Mouse (Mus musculus) embryonic facial prominence, embryonic 15.5 days (tissue): ENCODE results near the gene Palld. TPM values are rescaled to one million over a fixed set of nuclear protein-coding genes. Genes with fewer than 3 reads are reported as not detected.

ENCODE experiments used
- ATAC-seq: fragments of 200-750 bp; cut with Nextera tagmentation; 2 replicates; pipeline ENCODE4 v1.8.0; 2017; ENCODE audit warnings: low read depth, moderate TSS enrichment; ENCODE audit not compliant: insufficient number of reproducible peaks, low FRiP score, low TSS enrichment
- H3K27ac ChIP-seq: fragments of 300-500 bp; sonication (generic); replicated peaks from 2 replicates; pipeline ENCODE4 v1.5.1; 2015; ENCODE audit warnings: mild to moderate bottlenecking, inconsistent platforms
- H3K27me3 ChIP-seq: fragments of 300-500 bp; sonication (generic); 2 replicates; pipeline ENCODE4 v1.6.1; 2015; ENCODE audit warnings: inconsistent platforms
- H3K36me3 ChIP-seq: fragments of 300-500 bp; sonication (generic); 2 replicates; pipeline ENCODE4 v1.6.1; 2015; ENCODE audit warnings: mild to moderate bottlenecking, inconsistent platforms
- H3K4me1 ChIP-seq: fragments of 300-500 bp; sonication (generic); 2 replicates; pipeline ENCODE4 v1.6.1; 2015; ENCODE audit warnings: inconsistent platforms
- H3K4me2 ChIP-seq: fragments of 300-500 bp; sonication (generic); replicated peaks from 2 replicates; pipeline ENCODE4 v1.6.1; 2015; ENCODE audit warnings: mild to moderate bottlenecking, inconsistent platforms
- H3K4me3 ChIP-seq: fragments of 300-500 bp; sonication (generic); replicated peaks from 2 replicates; pipeline ENCODE4 v1.5.1; 2015; ENCODE audit warnings: mild to moderate bottlenecking, inconsistent platforms
- H3K9ac ChIP-seq: fragments of 300-500 bp; sonication (generic); 2 replicates; pipeline ENCODE4 v1.6.1; 2015; ENCODE audit warnings: inconsistent platforms
- H3K9me3 ChIP-seq: fragments of 300-500 bp; sonication (generic); replicated peaks from 2 replicates; pipeline ENCODE4 v1.6.1; 2016; ENCODE audit warnings: inconsistent platforms
- WGBS: fragments of 180-500 bp; shearing (Covaris S2); methylation state at CpG from one replicate; pipeline ENCODE4 v1.1.7; 2015; 5-methylcytosine and 5-hydroxymethylcytosine counted together
- polyA plus RNA-seq: library from polyadenylated mRNA; unstranded; fragments of >200 nt; fragmentation: Nextera tagmentation; extraction: Ambion mirVana; gene quantifications from 2 replicates; pipeline ENCODE4 v1.2.1, GENCODE M21; 2015

Palld gene
- 135 and 141 TPM in 2 replicates for polyA plus RNA-seq

GRCm38 (mm10) chr8:61902521-61902920 lies at the start of gene Palld:
Gene Palld (minus strand): TSS chr8:61902690.
- no peak within 1 kb of the TSS for H3K4me2 ChIP-seq
- H3K36me3 ChIP-seq = no peaks in the 10 kb centered on the region
- H3K27ac ChIP-seq = no peak within 1 kb of the TSS
- no peak within 1 kb of the TSS for H3K4me3 ChIP-seq
- WGBS = 60% methylated on average over 5 of the region's 5 CpGs
- no peaks in the 10 kb centered on the region for H3K4me1 ChIP-seq
- peak; percentile 54; the same call in 1 of the 2 replicates for ATAC-seq
- H3K9me3 ChIP-seq = no peaks in the 10 kb centered on the region
- no peaks in the 10 kb centered on the region for H3K27me3 ChIP-seq
- no peak within 1 kb of the TSS for H3K9ac ChIP-seq

GRCm38 (mm10) chr8:61937576-61937975 lies 35.1 kb upstream of the Palld start:
- no peak overlapping the region for H3K4me2 ChIP-seq
- no peak overlapping the region for H3K9ac ChIP-seq
- H3K9me3 ChIP-seq = no peaks in the 10 kb centered on the region
- H3K36me3 ChIP-seq = no peaks in the 10 kb centered on the region
- H3K27me3 ChIP-seq = no peaks in the 10 kb centered on the region
- H3K4me1 ChIP-seq = no peaks in the 10 kb centered on the region
- 67% methylated on average over 2 of the region's 2 CpGs for WGBS
- no peak overlapping the region for H3K27ac ChIP-seq
- no peak for ATAC-seq
- H3K4me3 ChIP-seq = no peak overlapping the region

- Histone ChIP-seq H3K4me1 (no peaks in the 10 kb centered on the region), H3K27me3 (no peaks in the 10 kb centered on the region), H3K9ac (no peak overlapping the region), H3K27ac (no peak overlapping the region), H3K9me3 (no peaks in the 10 kb centered on the region), H3K4me2 (no peak overlapping the region), H3K4me3 (no peak overlapping the region), H3K36me3 (no peaks in the 10 kb centered on the region)
- ATAC-seq = no peak
- WGBS = 14% methylated on average over 2 of the region's 2 CpGs
These were observed 30.8 kb upstream of the Palld start for GRCm38 (mm10) chr8:61933243-61933642.

GRCm38 (mm10) chr8:61927777-61928494 lies 25.4 kb upstream of the Palld start, which contains the start of gene Ddx60:
Gene Ddx60 (plus strand): TSS chr8:61928087.
- H3K4me1 ChIP-seq = no peaks in the 10 kb centered on the region
- no peaks in the 10 kb centered on the region for H3K9me3 ChIP-seq
- ATAC-seq = peak; percentile 34; the same call in 1 of the 2 replicates
- H3K27me3 ChIP-seq = no peaks in the 10 kb centered on the region
- H3K36me3 ChIP-seq = no peaks in the 10 kb centered on the region
- H3K9ac ChIP-seq = peak within 1 kb of the TSS; percentile 42; the same call in 1 of the 2 replicates
- peak within 1 kb of the TSS; percentile 54 for H3K4me3 ChIP-seq
- no peak within 1 kb of the TSS for H3K27ac ChIP-seq
- peak within 1 kb of the TSS; percentile 61 for H3K4me2 ChIP-seq
- WGBS = 11% methylated on average over 22 of the region's 22 CpGs

GRCm38 (mm10) chr8:61924518-61924917 lies 22.0 kb upstream of the Palld start:
- H3K27ac ChIP-seq = no peak overlapping the region
- no peak overlapping the region for H3K9ac ChIP-seq
- H3K9me3 ChIP-seq = no peaks in the 10 kb centered on the region
- no peaks in the 10 kb centered on the region for H3K27me3 ChIP-seq
- no peaks in the 10 kb centered on the region for H3K4me1 ChIP-seq
- 88% methylated on average over 1 of the region's 1 CpGs for WGBS
- H3K4me3 ChIP-seq = no peak overlapping the region
- no peaks in the 10 kb centered on the region for H3K36me3 ChIP-seq
- H3K4me2 ChIP-seq = no peak overlapping the region
- ATAC-seq = no peak

- Histone ChIP-seq H3K9ac (no peak overlapping the region), H3K9me3 (no peaks in the 10 kb centered on the region), H3K27ac (no peak overlapping the region), H3K4me1 (no peaks in the 10 kb centered on the region), H3K4me2 (no peak overlapping the region), H3K27me3 (no peaks in the 10 kb centered on the region), H3K36me3 (no peaks in the 10 kb centered on the region), H3K4me3 (no peak overlapping the region)
- no peak for ATAC-seq
- WGBS = 74% methylated on average over 10 of the region's 10 CpGs
These were observed 19.1 kb upstream of the Palld start for GRCm38 (mm10) chr8:61921454-61922054.

GRCm38 (mm10) chr8:61920389-61920788 lies 17.9 kb upstream of the Palld start:
- no peaks in the 10 kb centered on the region for H3K36me3 ChIP-seq
- H3K4me2 ChIP-seq = no peak overlapping the region
- no peak overlapping the region for H3K27ac ChIP-seq
- H3K4me3 ChIP-seq = no peak overlapping the region
- no peaks in the 10 kb centered on the region for H3K4me1 ChIP-seq
- WGBS = 73% methylated on average over 7 of the region's 7 CpGs
- H3K9me3 ChIP-seq = no peaks in the 10 kb centered on the region
- H3K27me3 ChIP-seq = no peaks in the 10 kb centered on the region
- H3K9ac ChIP-seq = no peak overlapping the region
- ATAC-seq = no peak

GRCm38 (mm10) chr8:61919145-61919788 lies 16.8 kb upstream of the Palld start:
- no peak for ATAC-seq
- no peak overlapping the region for H3K4me2 ChIP-seq
- H3K27ac ChIP-seq = no peak overlapping the region
- no peaks in the 10 kb centered on the region for H3K9me3 ChIP-seq
- no peaks in the 10 kb centered on the region for H3K36me3 ChIP-seq
- whole genome bisulfite sequencing = 72% methylated on average over 2 of the region's 2 CpGs
- no peaks in the 10 kb centered on the region for H3K4me1 ChIP-seq
- H3K9ac ChIP-seq = no peak overlapping the region
- H3K27me3 ChIP-seq = no peaks in the 10 kb centered on the region
- no peak overlapping the region for H3K4me3 ChIP-seq

GRCm38 (mm10) chr8:61917287-61917686 lies 14.8 kb upstream of the Palld start:
- WGBS = 48% methylated on average over 4 of the region's 4 CpGs
- no peak overlapping the region for H3K9ac ChIP-seq
- H3K4me2 ChIP-seq = no peak overlapping the region
- no peak overlapping the region for H3K4me3 ChIP-seq
- ATAC-seq = no peak
- H3K27ac ChIP-seq = no peak overlapping the region
- H3K9me3 ChIP-seq = no peaks in the 10 kb centered on the region
- H3K27me3 ChIP-seq = no peaks in the 10 kb centered on the region
- no peaks in the 10 kb centered on the region for H3K36me3 ChIP-seq
- no peaks in the 10 kb centered on the region for H3K4me1 ChIP-seq

GRCm38 (mm10) chr8:61913957-61914356 lies 11.5 kb upstream of the Palld start:
- Histone ChIP-seq H3K9me3 (no peaks in the 10 kb centered on the region), H3K4me3 (no peak overlapping the region)
- WGBS = 79% methylated on average over 9 of the region's 9 CpGs

GRCm38 (mm10) chr8:61912817-61913216 lies 10.3 kb upstream of the Palld start:
- Histone ChIP-seq H3K4me2 (no peak overlapping the region), H3K27ac (no peak overlapping the region), H3K4me1 (no peaks in the 10 kb centered on the region), H3K9ac (no peak overlapping the region), H3K36me3 (no peaks in the 10 kb centered on the region), H3K9me3 (no peaks in the 10 kb centered on the region), H3K27me3 (no peaks in the 10 kb centered on the region), H3K4me3 (no peak overlapping the region)
- ATAC-seq = no peak
- 88% methylated on average over 5 of the region's 5 CpGs for WGBS

More at GRCm38 (mm10) chr8:61913957-61914356, 11.5 kb upstream of the Palld start:
- no peak for ATAC-seq
- Histone ChIP-seq H3K4me2 (no peak overlapping the region), H3K27ac (no peak overlapping the region), H3K36me3 (no peaks in the 10 kb centered on the region), H3K4me1 (no peaks in the 10 kb centered on the region), H3K27me3 (no peaks in the 10 kb centered on the region), H3K9ac (no peak overlapping the region)
